Mouse (Mus musculus): ENCODE results near the gene Rrm1.

DNA sequence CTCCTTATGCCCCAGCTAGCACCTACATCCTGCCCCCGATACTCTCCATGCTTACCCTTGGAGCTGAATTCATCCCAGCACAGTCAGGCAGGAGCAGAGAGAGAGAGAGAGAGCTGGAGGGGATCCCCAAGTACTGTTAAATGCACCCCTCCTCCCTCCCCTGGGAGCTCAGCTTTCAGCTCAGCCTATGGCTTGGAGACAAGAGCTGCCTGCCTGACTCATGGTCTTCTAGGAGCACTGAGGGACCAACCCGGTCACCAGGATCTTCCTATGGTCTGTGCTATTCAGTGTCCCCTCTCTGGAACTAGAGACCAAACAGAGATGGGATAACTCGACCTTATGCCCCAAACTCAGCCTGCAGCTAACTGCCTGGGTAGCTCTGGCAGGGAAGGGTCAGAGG is 58.0 kb downstream of the Rrm1 start, which contains the start of gene Olfr545:
- TF ChIP-seq GATA1 (IDR thresholded peaks at IDR 0.05; ENCODE audit: borderline replicate concordance, low read length) (no peak), FLI1 (IDR thresholded peaks at IDR 0.05; ENCODE audit: low read length) (no peak)

Data from megakaryocyte, embryonic 14.5 days (primary cell).